Mouse (Mus musculus) midbrain, embryonic 11.5 days (tissue): ENCODE measurements around the gene Foxi1. TPM values are rescaled to one million over a fixed set of nuclear protein-coding genes. Genes with fewer than 3 reads are reported as not detected.
A peak's percentile ranks its signal among the peaks of the same experiment; 100 is the strongest.

ENCODE experiments used
- ATAC-seq: fragments of 200-750 bp; cut with Nextera tagmentation; 2 replicates; pipeline ENCODE4 v1.8.0; 2017; ENCODE audit warnings: moderate TSS enrichment, moderate library complexity; ENCODE audit not compliant: low FRiP score
- DNase-seq: peaks from one replicate; pipeline ENCODE4 v3.0.0; 2015; ENCODE audit warnings: low spot score; ENCODE audit errors: missing footprints
- H3K27ac ChIP-seq: fragments of 300-500 bp; sonication (generic); 2 replicates; pipeline ENCODE4 v1.5.1; 2014; ENCODE audit warnings: low read depth, low read length
- H3K27me3 ChIP-seq: fragments of 300-500 bp; sonication (generic); 2 replicates; pipeline ENCODE4 v1.6.1; 2014; ENCODE audit warnings: mild to moderate bottlenecking, low read length, moderate library complexity, mixed read lengths; ENCODE audit not compliant: control insufficient read depth, insufficient read depth
- H3K36me3 ChIP-seq: fragments of 300-500 bp; sonication (generic); 2 replicates; pipeline ENCODE4 v1.6.1; 2014; ENCODE audit warnings: mild to moderate bottlenecking, low read length, moderate library complexity, mixed read lengths; ENCODE audit not compliant: control insufficient read depth, insufficient read depth
- H3K4me1 ChIP-seq: fragments of 300-500 bp; sonication (generic); 2 replicates; pipeline ENCODE4 v1.6.1; 2014; ENCODE audit warnings: low read length; ENCODE audit not compliant: control insufficient read depth, insufficient read depth
- H3K4me2 ChIP-seq: fragments of 300-500 bp; sonication (generic); 2 replicates; pipeline ENCODE4 v1.6.1; 2014; ENCODE audit warnings: mild to moderate bottlenecking, moderate library complexity
- H3K4me3 ChIP-seq: fragments of 300-500 bp; sonication (generic); 2 replicates; pipeline ENCODE4 v1.5.1; 2014; ENCODE audit warnings: low read depth, low read length
- H3K9ac ChIP-seq: fragments of 300-500 bp; sonication (generic); 2 replicates; pipeline ENCODE4 v1.6.1; 2014; ENCODE audit warnings: low read length
- H3K9me3 ChIP-seq: fragments of 300-500 bp; sonication (generic); 2 replicates; pipeline ENCODE4 v1.6.1; 2016; ENCODE audit warnings: low read length; ENCODE audit not compliant: control insufficient read depth
- WGBS: fragments of 180-500 bp; shearing (Covaris S2); extraction: QIAGEN DNeasy Blood & Tissue Kit; methylation state at CpG from one replicate; pipeline ENCODE4 v1.1.7; 2014; 5-methylcytosine and 5-hydroxymethylcytosine counted together
- polyA plus RNA-seq: library from polyadenylated mRNA; unstranded; fragments of >200 nt; fragmentation: Nextera tagmentation; extraction: Ambion mirVana; gene quantifications from 2 replicates; pipeline ENCODE4 v1.2.1, GENCODE M21; 2014

Gene Foxi1
- polyA plus RNA-seq, 1 experiment from 2014 or later, result not detected

GRCm38 (mm10) chr11:34212853-34213252 is 5.0 kb upstream of the Foxi1 start:
- no peaks in the 10 kb centered on the region for H3K27me3 ChIP-seq
- no peak overlapping the region for H3K4me3 ChIP-seq
- no peak overlapping the region for H3K27ac ChIP-seq
- H3K9me3 ChIP-seq, result no peaks in the 10 kb centered on the region
- H3K9ac ChIP-seq, result no peak overlapping the region
- no peaks in the 10 kb centered on the region for H3K36me3 ChIP-seq
- no peaks in the 10 kb centered on the region for H3K4me1 ChIP-seq
- ATAC-seq (no peak), DNase-seq (peak; percentile 98)
- 26% methylated on average over 5 of the region's 5 CpGs for WGBS
- H3K4me2 ChIP-seq, result no peak overlapping the region

- H3K9me3 ChIP-seq, result no peaks in the 10 kb centered on the region
- 78% methylated on average over 1 of the region's 1 CpGs for WGBS
- DNase-seq, result no peak
- no peak overlapping the region for H3K9ac ChIP-seq
- no peaks in the 10 kb centered on the region for H3K4me1 ChIP-seq
- H3K4me3 ChIP-seq, result no peak overlapping the region
- no peak for ATAC-seq
- no peak overlapping the region for H3K27ac ChIP-seq
- H3K4me2 ChIP-seq, result no peak overlapping the region
- no peaks in the 10 kb centered on the region for H3K27me3 ChIP-seq
- no peaks in the 10 kb centered on the region for H3K36me3 ChIP-seq
Measured at GRCm38 (mm10) chr11:34202769-34203168, 5.1 kb downstream of the Foxi1 start.

DNA sequence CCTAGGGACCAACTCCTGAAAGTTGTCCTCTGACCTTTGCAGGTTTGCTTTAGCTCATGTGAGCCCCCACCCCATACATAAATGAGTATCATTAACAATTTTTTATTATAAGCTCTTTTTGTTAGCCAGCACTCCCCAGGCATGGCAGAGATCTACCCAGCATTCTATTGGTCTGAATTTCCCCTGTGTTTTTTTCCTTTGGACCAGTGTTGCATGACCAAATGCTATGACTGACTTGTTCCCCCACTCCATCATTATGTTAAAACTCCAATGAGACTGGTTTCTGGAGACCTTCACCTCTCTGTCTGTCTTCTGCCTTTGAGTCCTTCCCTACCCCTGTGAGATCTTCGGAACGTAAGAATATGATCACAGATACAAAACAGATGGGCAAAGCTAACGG is 12.7 kb downstream of the Foxi1 start:
- H3K36me3 ChIP-seq, result no peaks in the 10 kb centered on the region
- no peak overlapping the region for H3K27ac ChIP-seq
- H3K9me3 ChIP-seq, result no peaks in the 10 kb centered on the region
- DNase-seq (no peak), ATAC-seq (no peak)
- H3K4me2 ChIP-seq, result no peak overlapping the region
- H3K4me1 ChIP-seq, result no peaks in the 10 kb centered on the region
- no peak overlapping the region for H3K9ac ChIP-seq
- no peaks in the 10 kb centered on the region for H3K27me3 ChIP-seq
- H3K4me3 ChIP-seq, result no peak overlapping the region
- WGBS, result 94% methylated on average over 3 of the region's 3 CpGs

DNA sequence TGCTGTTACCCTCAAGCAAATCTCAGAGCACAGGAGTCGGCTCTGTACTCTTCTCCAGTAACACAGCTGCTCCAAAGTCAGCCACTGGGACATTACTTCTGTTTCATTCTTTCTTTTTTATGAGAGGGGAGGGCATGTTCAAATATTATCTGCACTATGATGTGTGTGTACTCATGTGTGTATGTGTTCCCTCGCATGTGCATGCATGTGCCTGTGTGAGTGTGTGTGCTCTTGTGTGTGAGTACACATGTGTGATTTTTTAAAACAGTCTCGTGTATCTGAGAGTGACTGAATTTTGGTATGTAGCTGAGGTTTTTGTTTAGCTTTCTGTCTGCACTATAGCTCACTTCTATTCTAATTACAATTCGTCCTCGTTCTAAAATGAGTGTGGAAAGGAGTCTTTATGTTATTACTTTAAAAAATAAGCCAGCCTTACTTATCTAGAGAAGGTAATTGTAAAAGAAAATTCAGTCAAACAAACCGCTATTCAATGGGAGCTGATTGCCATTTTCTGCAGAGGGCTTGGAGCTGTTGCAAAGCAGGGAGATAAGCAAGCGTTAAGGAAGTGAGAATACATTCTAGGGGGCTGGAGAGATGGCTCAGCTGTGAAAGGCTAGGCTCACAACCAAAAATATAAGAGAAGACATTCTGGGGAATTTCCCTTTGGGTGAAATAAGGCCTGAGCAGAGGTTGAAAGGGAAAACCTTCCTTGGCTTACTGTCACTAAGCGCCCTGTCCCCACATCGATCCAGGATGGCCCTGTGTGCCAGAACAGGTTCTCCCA is 13.5 kb downstream of the Foxi1 start:
- 77% methylated on average over 9 of the region's 9 CpGs for WGBS
- Histone ChIP-seq H3K9ac (no peak overlapping the region), H3K27ac (no peak overlapping the region), H3K9me3 (no peaks in the 10 kb centered on the region), H3K36me3 (no peaks in the 10 kb centered on the region), H3K4me3 (no peak overlapping the region), H3K27me3 (no peaks in the 10 kb centered on the region), H3K4me1 (no peaks in the 10 kb centered on the region), H3K4me2 (no peak overlapping the region)
- ATAC-seq, result no peak
- DNase-seq, result no peak

DNA sequence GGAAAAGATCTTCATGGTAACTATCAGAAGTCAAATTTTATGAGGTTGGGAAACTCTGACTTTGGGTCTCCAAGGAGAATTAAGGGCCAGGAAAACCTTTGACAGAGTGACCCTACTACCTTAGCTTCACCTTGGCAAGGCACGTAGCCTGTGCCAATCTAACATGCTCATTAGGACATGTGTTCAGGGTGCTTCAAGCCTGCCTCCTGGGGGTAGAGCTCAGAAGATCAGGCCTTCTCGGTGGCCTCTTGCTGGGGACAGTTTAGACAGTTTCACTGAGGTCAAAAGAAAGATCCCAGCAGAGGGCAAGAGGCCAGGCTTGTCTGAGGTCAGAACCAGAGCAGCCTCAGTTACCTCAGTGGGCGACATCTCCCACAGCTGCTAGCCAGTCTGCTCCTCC is 14.2 kb downstream of the Foxi1 start:
- no peaks in the 10 kb centered on the region for H3K27me3 ChIP-seq
- DNase-seq (no peak), ATAC-seq (no peak)
- no peak overlapping the region for H3K27ac ChIP-seq
- H3K4me3 ChIP-seq, result no peak overlapping the region
- no peak overlapping the region for H3K9ac ChIP-seq
- H3K36me3 ChIP-seq, result no peaks in the 10 kb centered on the region
- 55% methylated on average over 3 of the region's 3 CpGs for WGBS
- no peaks in the 10 kb centered on the region for H3K9me3 ChIP-seq
- H3K4me1 ChIP-seq, result no peaks in the 10 kb centered on the region
- no peak overlapping the region for H3K4me2 ChIP-seq

DNA sequence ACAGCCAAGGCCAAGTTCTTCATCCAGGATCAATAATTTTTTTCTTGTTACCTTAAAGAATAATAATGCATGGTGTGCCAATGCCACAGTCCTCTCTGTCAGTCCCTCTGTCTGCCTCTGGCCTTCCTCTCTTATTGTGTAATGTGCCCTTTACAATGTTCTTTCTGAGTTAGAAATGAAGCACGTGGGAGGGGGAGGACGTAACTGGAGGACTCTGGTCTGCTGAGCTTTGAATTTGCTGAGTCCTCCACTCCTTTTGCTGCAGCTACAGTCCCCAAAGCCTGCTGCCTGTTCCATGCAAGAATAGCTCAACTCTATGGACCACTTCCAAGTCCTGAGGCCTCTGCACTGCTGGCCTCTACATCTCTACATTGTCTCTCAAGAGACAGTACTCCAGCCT is 23.6 kb downstream of the Foxi1 start:
- no peak for ATAC-seq
- Histone ChIP-seq H3K4me2 (no peak overlapping the region), H3K9me3 (no peaks in the 10 kb centered on the region), H3K27me3 (no peaks in the 10 kb centered on the region), H3K36me3 (no peaks in the 10 kb centered on the region), H3K4me3 (no peak overlapping the region), H3K27ac (no peak overlapping the region), H3K4me1 (peaks cover 5% of the 10 kb centered on the region), H3K9ac (no peak overlapping the region)
- DNase-seq, result no peak
- WGBS, result 88% methylated on average over 2 of the region's 2 CpGs

DNA sequence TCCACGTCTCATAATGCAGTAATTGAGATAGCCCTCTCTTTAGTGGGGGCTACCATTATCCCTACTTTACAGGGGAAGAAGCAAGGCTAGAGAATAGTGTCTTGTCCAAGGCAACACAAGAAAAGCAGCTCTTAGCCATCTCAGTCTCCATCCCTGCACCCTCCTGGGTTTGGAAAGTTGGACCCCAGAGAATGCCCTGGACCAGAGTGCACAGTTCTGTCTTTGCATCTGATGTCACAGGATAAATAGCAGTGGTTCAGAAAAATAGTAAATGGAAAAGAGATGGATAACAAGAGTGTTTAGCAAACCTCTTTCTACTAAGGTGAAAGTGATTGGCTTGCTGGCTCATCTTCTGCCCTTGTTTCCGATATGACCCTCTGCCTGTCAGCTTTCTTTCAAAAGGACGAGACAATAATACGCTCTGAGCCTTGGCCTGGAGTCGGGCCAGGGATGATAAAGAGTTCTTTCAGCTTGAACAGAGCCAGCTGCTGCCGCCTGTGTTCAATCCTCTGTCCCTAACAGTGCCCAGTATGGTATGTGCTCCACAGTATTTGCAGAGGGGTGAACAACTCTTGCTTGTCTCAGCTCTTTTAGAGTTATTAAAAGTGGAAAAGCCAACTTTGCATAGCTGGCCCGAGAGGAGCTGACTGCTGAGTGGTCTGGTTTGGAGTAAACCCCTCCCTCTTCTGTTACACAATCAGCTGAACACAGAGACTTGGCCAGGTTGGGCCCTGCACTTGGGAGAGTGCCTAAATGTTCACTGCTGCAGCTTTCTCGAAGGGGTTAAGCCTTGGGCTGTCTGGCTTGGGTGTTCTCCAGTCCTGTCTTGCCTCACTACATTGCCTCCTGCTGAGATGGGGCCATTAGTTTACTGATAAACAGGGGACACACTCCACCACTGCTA is 26.4 kb downstream of the Foxi1 start:
- Histone ChIP-seq H3K9ac (no peak overlapping the region), H3K9me3 (no peaks in the 10 kb centered on the region), H3K4me3 (no peak overlapping the region), H3K36me3 (no peaks in the 10 kb centered on the region), H3K4me2 (no peak overlapping the region), H3K27ac (peak overlapping the region; percentile 60; the same call in 1 of the 2 replicates), H3K4me1 (peaks cover 5% of the 10 kb centered on the region), H3K27me3 (no peaks in the 10 kb centered on the region)
- peak; percentile 86 for ATAC-seq
- DNase-seq, result peak; percentile 82
- WGBS, result 49% methylated on average over 8 of the region's 8 CpGs

DNA sequence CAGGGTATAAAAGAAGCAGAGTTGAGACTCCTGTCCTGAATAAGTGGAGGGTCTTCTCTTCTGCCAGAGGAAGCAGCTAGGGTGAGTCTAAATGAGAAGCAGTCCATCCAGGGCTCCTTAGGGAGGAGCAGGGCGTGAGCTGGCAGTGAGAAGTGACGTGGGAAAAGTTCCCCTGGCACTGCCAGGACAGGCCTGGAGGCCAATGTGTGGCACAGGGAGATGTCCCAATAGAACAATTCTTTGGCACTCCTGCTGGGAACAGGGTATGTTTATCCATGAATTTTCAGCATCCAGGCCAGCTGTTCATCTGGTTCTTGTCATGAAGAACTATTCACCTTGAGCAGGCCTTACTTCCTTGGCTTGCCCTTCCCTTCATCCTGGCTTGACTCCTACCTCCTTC is 29.1 kb downstream of the Foxi1 start:
- peaks cover 5% of the 10 kb centered on the region for H3K4me1 ChIP-seq
- no peak for DNase-seq
- H3K4me2 ChIP-seq, result no peak overlapping the region
- no peak overlapping the region for H3K9ac ChIP-seq
- H3K4me3 ChIP-seq, result no peak overlapping the region
- H3K9me3 ChIP-seq, result no peaks in the 10 kb centered on the region
- H3K27me3 ChIP-seq, result no peaks in the 10 kb centered on the region
- WGBS, result 80% methylated on average over 2 of the region's 2 CpGs
- no peak for ATAC-seq
- no peaks in the 10 kb centered on the region for H3K36me3 ChIP-seq
- no peak overlapping the region for H3K27ac ChIP-seq

GRCm38 (mm10) chr11:34176371-34176770 is 31.5 kb downstream of the Foxi1 start:
- Histone ChIP-seq H3K9me3 (no peaks in the 10 kb centered on the region), H3K4me1 (no peaks in the 10 kb centered on the region), H3K36me3 (no peaks in the 10 kb centered on the region), H3K27ac (no peak overlapping the region), H3K9ac (no peak overlapping the region), H3K4me2 (no peak overlapping the region), H3K4me3 (no peak overlapping the region), H3K27me3 (no peaks in the 10 kb centered on the region)
- DNase-seq (no peak), ATAC-seq (no peak)
- 83% methylated on average over 1 of the region's 1 CpGs for WGBS
